Mouse (Mus musculus): ENCODE results near the gene Pla2g3. TPM values are rescaled to one million over a fixed set of nuclear protein-coding genes. Genes with fewer than 3 reads are reported as not detected.

Gene Pla2g3
- polyA plus RNA-seq, 1 experiment from 2014 or later, result 0.05 TPM

DNA sequence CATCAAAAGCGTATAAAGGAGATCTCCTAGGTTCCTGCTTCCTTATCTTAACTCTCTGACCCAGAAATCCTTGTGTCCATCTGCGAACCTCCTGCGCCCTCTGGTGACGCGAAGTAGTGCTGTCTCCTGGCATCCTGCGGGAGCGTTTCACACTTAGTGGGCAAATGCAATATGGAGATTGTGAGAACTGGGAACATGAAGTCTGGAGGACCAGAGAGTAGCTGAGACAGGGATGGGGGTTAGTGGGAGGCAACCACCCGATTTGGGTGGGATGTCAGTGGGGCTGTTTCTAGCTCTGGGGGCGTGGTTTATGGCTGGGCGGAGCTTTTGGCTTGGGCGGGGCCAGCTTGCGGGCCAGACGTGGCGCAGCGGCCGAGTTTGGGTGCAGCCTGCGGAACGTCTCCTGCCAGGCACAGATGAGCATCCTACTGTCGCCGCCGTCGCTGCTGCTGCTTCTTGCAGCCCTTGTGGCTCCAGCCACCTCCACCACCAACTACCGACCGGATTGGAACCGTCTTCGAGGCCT lies 26.5 kb downstream of the Pla2g3 start, which contains the start of gene Selenom:
TSS of gene Selenom (plus strand) at position 156 of the 526 bp plus-strand sequence.
- DNase-seq, result peak; percentile 69
- H3K4me2 ChIP-seq, result peak within 1 kb of the TSS; percentile 71
- no peaks in the 10 kb centered on the region for H3K9me3 ChIP-seq (replicated peaks)
- H3K36me3 ChIP-seq, result no peaks in the 10 kb centered on the region
- peak within 1 kb of the TSS; percentile 49; the same call in 1 of the 2 replicates for H3K9ac ChIP-seq
- H3K4me1 ChIP-seq (replicated peaks), result peaks cover 40% of the 10 kb centered on the region
- ATAC-seq (ENCODE audit: low read depth), result peak; percentile 69
- no peak within 1 kb of the TSS for H3K27ac ChIP-seq
- H3K27me3 ChIP-seq, result peaks cover 45% of the 10 kb centered on the region
- peak within 1 kb of the TSS; percentile 56 for H3K4me3 ChIP-seq (replicated peaks)
- WGBS (ENCODE audit: insufficient replicate concordance), result under 1% methylated on average over 22 of the region's 26 CpGs

DNA sequence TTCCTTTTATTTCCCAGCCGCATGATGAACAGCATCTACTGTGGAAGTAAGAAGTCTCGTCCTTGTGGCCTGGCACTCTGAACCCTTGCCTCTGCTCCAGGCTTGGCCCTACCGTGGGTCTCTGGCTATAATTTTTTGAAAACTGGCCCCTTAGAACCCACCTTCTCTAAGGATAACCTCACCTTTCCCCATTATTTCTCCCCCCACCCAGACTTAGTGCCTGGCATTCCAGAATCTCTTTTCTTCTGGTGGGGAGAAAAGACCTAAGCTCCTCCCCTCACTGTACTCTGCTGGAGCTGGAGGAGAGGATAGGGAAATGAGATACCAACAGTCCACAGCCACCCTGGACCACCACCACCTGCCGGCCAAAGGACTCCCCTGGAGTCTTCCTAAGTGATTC lies 27.1 kb downstream of the Pla2g3 start:
- Histone ChIP-seq H3K4me3 (replicated peaks) (peak overlapping the region; percentile 56), H3K4me1 (replicated peaks) (peaks cover 34% of the 10 kb centered on the region), H3K9ac (no peak overlapping the region), H3K9me3 (replicated peaks) (no peaks in the 10 kb centered on the region), H3K27ac (no peak overlapping the region), H3K36me3 (peaks cover 4% of the 10 kb centered on the region; the same call in 1 of the 2 replicates), H3K27me3 (peaks cover 45% of the 10 kb centered on the region), H3K4me2 (peak overlapping the region; percentile 71)
- no peak for DNase-seq
- 33% methylated on average over 4 of the region's 4 CpGs for WGBS (ENCODE audit: insufficient replicate concordance)
- no peak for ATAC-seq (ENCODE audit: low read depth)

DNA sequence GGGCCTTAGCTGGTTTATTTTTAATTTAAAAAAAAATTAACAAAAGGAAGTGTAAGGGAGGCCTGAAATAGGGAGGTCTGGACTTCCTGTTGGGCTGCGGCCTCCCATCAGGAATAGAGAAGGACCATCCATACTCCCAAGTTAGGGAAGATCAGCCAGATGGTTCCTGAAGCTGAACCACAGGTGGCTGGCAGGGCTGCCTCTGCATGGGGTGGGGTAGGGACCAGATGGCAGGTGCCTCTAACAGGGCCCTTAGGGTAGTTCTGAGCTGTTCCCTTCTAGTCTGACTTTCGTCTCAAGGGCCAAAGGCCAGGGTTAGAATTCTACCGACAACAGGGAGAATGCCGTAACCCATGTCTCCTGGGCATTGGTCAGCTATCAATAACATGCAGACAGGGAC lies 27.6 kb downstream of the Pla2g3 start:
- Histone ChIP-seq H3K4me3 (replicated peaks) (no peak overlapping the region), H3K36me3 (peaks cover 8% of the 10 kb centered on the region; the same call in 1 of the 2 replicates), H3K27me3 (peaks cover 45% of the 10 kb centered on the region), H3K4me1 (replicated peaks) (peaks cover 31% of the 10 kb centered on the region), H3K4me2 (peak overlapping the region; percentile 1), H3K9ac (no peak overlapping the region), H3K9me3 (replicated peaks) (no peaks in the 10 kb centered on the region), H3K27ac (no peak overlapping the region)
- WGBS (ENCODE audit: insufficient replicate concordance), result 78% methylated on average over 4 of the region's 4 CpGs
- DNase-seq (no peak), ATAC-seq (ENCODE audit: low read depth) (no peak)

DNA sequence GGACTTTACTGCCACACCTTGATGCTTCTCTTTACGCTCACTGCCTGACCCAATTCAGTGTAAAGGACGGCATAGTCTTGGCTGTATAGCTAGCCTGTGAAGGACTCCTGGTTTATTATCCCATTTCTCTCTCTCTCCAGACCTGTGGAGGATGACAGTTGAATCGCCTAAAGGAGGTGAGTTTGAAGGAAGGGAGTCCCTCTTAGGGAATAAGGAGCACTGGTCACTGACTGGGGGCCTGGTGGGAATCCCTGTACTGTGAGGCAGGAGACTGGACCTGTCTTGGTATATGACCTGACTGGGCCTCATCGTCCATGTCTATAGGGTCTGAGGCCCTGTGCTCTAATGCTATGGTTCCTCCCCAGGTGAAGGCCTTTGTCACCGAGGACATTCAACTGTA lies 28.0 kb downstream of the Pla2g3 start:
- peaks cover 31% of the 10 kb centered on the region for H3K4me1 ChIP-seq (replicated peaks)
- no peak overlapping the region for H3K4me3 ChIP-seq (replicated peaks)
- H3K27ac ChIP-seq, result no peak overlapping the region
- peaks cover 45% of the 10 kb centered on the region for H3K27me3 ChIP-seq
- H3K36me3 ChIP-seq, result peaks cover 11% of the 10 kb centered on the region
- no peaks in the 10 kb centered on the region for H3K9me3 ChIP-seq (replicated peaks)
- ATAC-seq (ENCODE audit: low read depth) (no peak), DNase-seq (no peak)
- no peak overlapping the region for H3K9ac ChIP-seq
- H3K4me2 ChIP-seq, result no peak overlapping the region
- 62% methylated on average over 5 of the region's 5 CpGs for WGBS (ENCODE audit: insufficient replicate concordance)

DNA sequence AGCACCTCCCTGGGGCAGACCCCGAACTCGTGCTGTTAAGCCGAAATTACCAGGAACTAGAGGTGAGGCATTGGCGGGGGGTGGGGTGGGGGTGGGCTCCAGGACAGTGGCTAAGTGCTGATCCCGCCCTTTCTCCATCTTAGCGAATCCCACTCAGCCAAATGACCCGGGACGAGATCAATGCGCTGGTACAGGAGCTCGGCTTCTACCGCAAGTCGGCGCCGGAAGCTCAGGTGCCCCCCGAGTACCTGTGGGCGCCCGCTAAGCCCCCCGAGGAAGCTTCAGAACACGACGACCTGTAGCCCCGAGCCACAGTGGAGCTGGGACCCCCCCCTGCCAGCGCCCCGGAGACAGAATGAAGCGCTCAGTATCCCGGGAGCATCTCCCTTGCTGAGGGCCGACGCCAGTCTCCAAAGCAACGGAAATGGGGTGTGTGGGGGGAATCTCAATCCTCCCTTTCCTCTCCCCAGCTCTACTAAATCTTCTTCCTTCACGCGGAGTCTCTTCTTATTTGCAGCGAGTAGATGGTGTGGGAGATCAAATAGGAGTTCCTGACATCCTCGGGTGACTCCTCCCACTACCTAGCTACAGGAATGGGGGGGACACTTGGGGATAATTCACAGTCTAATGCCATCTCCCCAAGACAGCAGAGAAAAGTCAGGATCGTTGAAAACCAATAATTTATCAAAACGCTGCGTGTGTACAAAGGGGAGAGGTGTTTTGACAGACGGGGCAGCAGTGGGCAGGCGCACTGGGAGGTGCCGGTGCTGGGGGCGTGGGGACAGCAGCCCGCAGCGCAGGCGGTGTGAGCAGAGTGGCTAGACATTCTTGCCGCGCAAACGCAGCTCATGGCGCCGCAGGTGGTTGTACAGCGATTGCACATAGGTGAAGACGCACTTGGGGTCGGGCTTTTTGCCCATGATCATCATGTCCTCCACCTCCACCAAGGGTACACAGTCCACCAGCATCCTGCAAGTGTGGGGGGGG lies 29.1 kb downstream of the Pla2g3 start:
- H3K27ac ChIP-seq, result no peak overlapping the region
- peaks cover 14% of the 10 kb centered on the region for H3K36me3 ChIP-seq
- peak overlapping the region; percentile 53 for H3K4me2 ChIP-seq
- H3K4me3 ChIP-seq (replicated peaks), result peak overlapping the region; percentile 26
- H3K9ac ChIP-seq, result no peak overlapping the region; the same call in 1 of the 2 replicates
- peaks cover 45% of the 10 kb centered on the region for H3K27me3 ChIP-seq
- ATAC-seq (ENCODE audit: low read depth) (no peak), DNase-seq (no peak)
- WGBS (ENCODE audit: insufficient replicate concordance), result 3% methylated on average over 50 of the region's 50 CpGs
- no peaks in the 10 kb centered on the region for H3K9me3 ChIP-seq (replicated peaks)
- H3K4me1 ChIP-seq (replicated peaks), result peaks cover 31% of the 10 kb centered on the region

DNA sequence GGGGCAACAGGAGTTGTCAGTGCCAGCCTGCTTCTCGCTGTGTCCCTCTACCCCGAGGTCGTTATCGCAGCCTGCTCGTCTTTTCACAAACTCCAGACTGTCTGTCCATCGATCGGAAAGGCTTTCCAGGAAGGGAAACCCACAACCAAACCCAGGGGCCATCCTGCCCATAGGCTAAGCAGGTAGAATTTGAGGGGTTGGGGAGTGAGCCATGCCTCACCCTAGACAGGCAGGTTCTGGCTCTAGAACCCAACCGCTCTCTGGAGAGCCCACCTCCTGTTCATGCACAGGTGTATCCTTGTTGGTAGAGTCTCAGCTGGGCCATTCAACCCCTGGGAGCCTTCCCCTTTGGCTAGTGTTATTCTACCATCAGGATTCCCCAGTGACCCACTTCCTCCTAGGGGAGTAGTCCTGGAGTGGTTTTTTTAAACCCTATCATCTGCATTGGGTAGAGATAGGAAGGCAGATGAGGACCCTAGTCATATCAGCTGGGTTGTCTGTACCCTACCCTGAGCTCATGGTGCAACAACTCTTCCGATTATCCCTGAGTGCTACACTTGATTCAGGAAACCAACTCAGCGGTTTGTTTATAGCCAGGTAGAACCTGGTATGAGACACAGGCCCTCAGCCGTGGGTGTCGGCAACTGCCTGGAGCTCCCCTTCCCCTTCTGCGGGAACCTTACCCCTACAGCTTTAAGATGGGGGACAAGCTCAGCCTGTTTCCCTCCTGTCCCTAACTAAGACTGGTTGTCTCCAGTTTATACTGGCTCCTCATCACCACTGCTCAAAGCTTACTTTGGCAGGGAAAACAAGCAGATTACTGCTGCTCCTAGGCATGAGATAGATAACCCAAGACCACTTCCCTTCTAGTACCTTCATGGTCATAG lies 30.0 kb downstream of the Pla2g3 start:
- Histone ChIP-seq H3K4me1 (replicated peaks) (peaks cover 31% of the 10 kb centered on the region), H3K4me2 (peak overlapping the region; percentile 53), H3K9ac (no peak overlapping the region), H3K27me3 (peaks cover 45% of the 10 kb centered on the region), H3K27ac (no peak overlapping the region), H3K9me3 (replicated peaks) (no peaks in the 10 kb centered on the region), H3K4me3 (replicated peaks) (peak overlapping the region; percentile 26; the same call in 1 of the 2 replicates), H3K36me3 (peaks cover 23% of the 10 kb centered on the region)
- no peak for DNase-seq
- WGBS (ENCODE audit: insufficient replicate concordance), result 36% methylated on average over 13 of the region's 13 CpGs
- no peak for ATAC-seq (ENCODE audit: low read depth)

DNA sequence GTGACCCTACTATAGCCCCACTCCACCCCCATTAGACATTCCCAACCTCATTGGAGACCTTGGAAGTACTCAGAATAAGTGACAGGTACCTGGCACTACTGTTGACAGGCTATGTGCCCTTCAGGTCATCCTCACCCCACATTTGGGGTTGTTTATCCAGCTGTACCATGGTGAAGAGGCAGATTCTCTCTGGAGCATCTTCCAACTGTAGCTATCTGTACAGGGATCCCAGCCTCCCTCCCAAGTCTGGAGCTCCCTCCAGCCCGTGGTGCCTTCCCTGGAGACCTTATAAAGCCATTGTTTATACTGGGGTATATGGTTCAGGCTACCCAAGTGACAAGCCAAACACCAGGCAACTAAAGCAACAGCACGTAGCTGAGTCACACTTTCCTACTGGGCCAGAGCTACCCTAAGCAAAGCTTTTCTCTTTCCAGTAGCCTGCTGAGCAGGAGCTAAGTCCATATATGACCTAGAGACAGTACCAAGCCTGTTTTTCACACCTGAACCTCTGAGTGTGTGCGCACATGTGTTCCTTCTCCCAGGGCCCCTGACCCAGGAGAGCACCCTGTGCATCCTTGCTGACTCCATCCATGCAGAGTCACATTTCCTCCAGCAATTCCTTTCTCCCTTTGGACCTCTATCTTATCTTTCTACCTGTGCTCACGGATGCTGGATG lies 31.1 kb downstream of the Pla2g3 start:
- Histone ChIP-seq H3K27ac (no peak overlapping the region), H3K4me3 (replicated peaks) (no peak overlapping the region)

DNA sequence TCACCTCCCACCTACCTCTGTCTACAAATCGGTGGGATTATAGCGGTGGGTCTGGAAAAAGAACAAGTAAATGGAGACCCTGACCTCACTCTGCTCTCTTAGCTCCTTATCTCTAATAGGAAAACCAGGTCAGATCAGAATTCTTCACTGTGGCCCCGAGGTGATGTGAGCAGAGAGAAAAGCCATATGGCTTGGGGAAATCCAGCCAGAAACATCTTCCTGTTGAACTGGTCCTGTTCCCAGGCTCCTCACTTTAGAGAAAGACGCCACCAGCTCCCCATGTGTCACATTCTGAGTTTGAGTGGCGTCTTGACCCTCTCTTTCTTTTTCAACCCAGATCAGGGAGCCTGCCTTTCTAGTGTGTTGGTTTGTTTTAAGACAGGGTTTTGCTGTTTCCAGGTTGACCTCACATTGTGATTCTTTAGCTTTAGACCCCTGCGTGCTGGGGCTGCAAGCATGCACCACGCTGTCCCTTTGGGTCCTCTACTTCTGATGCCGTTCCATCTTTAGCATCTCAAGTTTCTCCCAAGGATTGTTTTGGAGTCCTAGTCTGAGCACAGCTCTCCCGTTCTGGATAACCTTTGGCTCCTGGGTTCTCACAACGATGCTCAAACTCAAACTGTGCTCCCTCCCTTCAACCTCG lies 31.8 kb downstream of the Pla2g3 start:
- 66% methylated on average over 11 of the region's 11 CpGs for WGBS (ENCODE audit: insufficient replicate concordance)
- Histone ChIP-seq H3K9me3 (replicated peaks) (no peaks in the 10 kb centered on the region), H3K27ac (no peak overlapping the region), H3K27me3 (peaks cover 43% of the 10 kb centered on the region), H3K36me3 (peaks cover 33% of the 10 kb centered on the region), H3K4me1 (replicated peaks) (peaks cover 20% of the 10 kb centered on the region), H3K9ac (no peak overlapping the region), H3K4me2 (no peak overlapping the region), H3K4me3 (replicated peaks) (no peak overlapping the region)
- ATAC-seq (ENCODE audit: low read depth), result no peak
- no peak for DNase-seq

More for the DNA sequence above, 31.1 kb downstream of the Pla2g3 start:
- Histone ChIP-seq H3K27me3 (peaks cover 45% of the 10 kb centered on the region), H3K4me2 (no peak overlapping the region), H3K4me1 (replicated peaks) (peaks cover 26% of the 10 kb centered on the region), H3K9ac (no peak overlapping the region), H3K36me3 (peaks cover 26% of the 10 kb centered on the region), H3K9me3 (replicated peaks) (no peaks in the 10 kb centered on the region)
- ATAC-seq (ENCODE audit: low read depth), result no peak
- no peak for DNase-seq
- WGBS (ENCODE audit: insufficient replicate concordance), result 55% methylated on average over 4 of the region's 4 CpGs

DNA sequence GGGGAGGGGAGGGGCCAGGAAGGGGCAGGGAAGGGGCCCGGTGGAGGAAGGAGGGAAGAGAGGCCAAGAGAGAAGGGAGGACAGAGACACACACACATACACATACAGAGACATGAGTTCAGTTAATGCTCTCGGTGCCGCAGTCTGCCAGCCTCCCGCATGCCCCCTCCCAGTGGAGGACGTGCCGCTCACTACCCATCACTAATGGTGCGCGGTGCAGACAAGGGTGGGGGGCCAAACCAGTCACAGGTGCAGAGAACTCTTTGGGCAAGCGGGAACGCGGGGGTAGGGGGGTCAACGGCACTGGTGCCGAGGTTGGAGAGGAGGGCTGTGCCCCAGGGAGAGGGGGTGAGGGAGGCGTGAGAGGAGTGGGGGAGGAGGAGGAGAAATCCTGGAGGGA lies 32.8 kb downstream of the Pla2g3 start:
- H3K4me3 ChIP-seq (replicated peaks), result no peak overlapping the region
- DNase-seq (no peak), ATAC-seq (ENCODE audit: low read depth) (no peak)
- H3K4me2 ChIP-seq, result no peak overlapping the region
- no peak overlapping the region for H3K27ac ChIP-seq
- no peaks in the 10 kb centered on the region for H3K9me3 ChIP-seq (replicated peaks)
- peaks cover 15% of the 10 kb centered on the region for H3K4me1 ChIP-seq (replicated peaks)
- H3K9ac ChIP-seq, result no peak overlapping the region
- peaks cover 39% of the 10 kb centered on the region for H3K36me3 ChIP-seq
- 81% methylated on average over 14 of the region's 14 CpGs for WGBS (ENCODE audit: insufficient replicate concordance)
- H3K27me3 ChIP-seq, result peaks cover 33% of the 10 kb centered on the region
